Mouse (Mus musculus) CD4-positive, CD25-positive, alpha-beta regulatory T cell, adult 4 months (primary cell): ENCODE measurements around the gene H2al1h. TPM values are rescaled to one million over a fixed set of nuclear protein-coding genes. Genes with fewer than 3 reads are reported as not detected.

Source experiments
- polyA plus RNA-seq, 2 experiments: library from polyadenylated mRNA; unstranded; fragments of 100-300 nt; shearing (Covaris generic); gene quantifications; one replicate each; pipeline ENCODE4 v1.2.1; 2017

H2al1h gene
- polyA plus RNA-seq, 2 experiments from 2014 or later: not detected

Other genes with a start within 250 kb of the H2al1h start
- gene H2al1a, start 22.2 kb upstream of the H2al1h start, polyA plus RNA-seq: not detected
- gene H2al1b, start 19.1 kb upstream of the H2al1h start, polyA plus RNA-seq: not detected
- gene H2al1c, start 15.8 kb upstream of the H2al1h start, polyA plus RNA-seq: not detected
- gene H2al1d, start 12.7 kb upstream of the H2al1h start, polyA plus RNA-seq: not detected
- gene H2al1e, start 9.6 kb upstream of the H2al1h start, polyA plus RNA-seq: not detected
- not detected for gene H2al1f, start 6.3 kb upstream of the H2al1h start, polyA plus RNA-seq
- not detected for gene H2al1g, start 3.2 kb upstream of the H2al1h start, polyA plus RNA-seq
- gene H2al1i, start 3.2 kb downstream of the H2al1h start, polyA plus RNA-seq: not detected
- not detected for gene H2al1j, start 6.3 kb downstream of the H2al1h start, polyA plus RNA-seq